Mouse (Mus musculus): Measurements from ENCODE around the gene Snx30.

DNA sequence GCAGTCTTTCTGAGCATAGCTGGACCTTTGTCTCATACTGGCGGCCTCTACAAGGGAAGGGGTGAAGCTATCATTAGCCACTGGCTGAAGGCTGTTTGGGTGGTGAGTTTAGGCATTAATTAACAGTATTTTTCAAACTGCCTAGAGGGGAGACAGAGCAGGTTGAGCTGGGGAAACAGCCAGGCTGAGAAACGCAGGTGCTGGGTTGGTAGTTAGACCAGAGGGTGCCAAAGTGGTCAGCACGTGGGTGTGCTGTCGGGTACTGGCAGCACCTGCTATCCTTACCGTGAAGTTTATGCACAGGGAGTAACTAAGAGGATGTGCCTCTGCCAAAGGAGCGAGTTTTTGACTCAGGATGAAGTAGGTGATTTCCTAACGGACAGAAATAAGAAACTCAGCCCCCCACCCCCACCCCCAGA lies 13.4 kb downstream of the Snx30 start:
- TF ChIP-seq CTCF (IDR thresholded peaks at IDR 0.05; ENCODE audit: borderline replicate concordance, control insufficient read depth, extremely low read depth, insufficient read depth, low read length, poor library complexity) = no peak
- no peak for TF ChIP-seq POLR2A (IDR thresholded peaks at IDR 0.05; ENCODE audit: control insufficient read depth, extremely low read depth, insufficient read depth, low read length, poor library complexity)
